Mouse (Mus musculus) stomach, embryonic 15.5 days (tissue): Measurements from ENCODE around the gene Tbck. TPM values are rescaled to one million over a fixed set of nuclear protein-coding genes. Genes with fewer than 3 reads are reported as not detected.

ENCODE experiments used
- ATAC-seq: fragments of 200-750 bp; cut with Nextera tagmentation; 2 replicates; pipeline ENCODE4 v1.8.0; 2017; ENCODE audit warnings: low read depth, moderate number of reproducible peaks, moderate TSS enrichment; ENCODE audit not compliant: insufficient read depth, low FRiP score
- H3K27ac ChIP-seq: fragments of 300-500 bp; sonication (generic); 2 replicates; pipeline ENCODE4 v1.5.1; 2015; ENCODE audit warnings: mild to moderate bottlenecking, inconsistent platforms
- H3K27me3 ChIP-seq: fragments of 300-500 bp; sonication (generic); replicated peaks from 2 replicates; pipeline ENCODE4 v1.6.1; 2015; ENCODE audit warnings: inconsistent platforms
- H3K36me3 ChIP-seq: fragments of 300-500 bp; sonication (generic); 2 replicates; pipeline ENCODE4 v1.6.1; 2015; ENCODE audit warnings: inconsistent platforms
- H3K4me1 ChIP-seq: fragments of 300-500 bp; sonication (generic); 2 replicates; pipeline ENCODE4 v1.6.1; 2015; ENCODE audit warnings: inconsistent platforms
- H3K4me2 ChIP-seq: fragments of 300-500 bp; sonication (generic); 2 replicates; pipeline ENCODE4 v1.6.1; 2015; ENCODE audit warnings: mild to moderate bottlenecking, inconsistent platforms
- H3K4me3 ChIP-seq: fragments of 300-500 bp; sonication (generic); replicated peaks from 2 replicates; pipeline ENCODE4 v1.5.1; 2015; ENCODE audit warnings: inconsistent platforms
- H3K9ac ChIP-seq: fragments of 300-500 bp; sonication (generic); 2 replicates; pipeline ENCODE4 v1.6.1; 2015; ENCODE audit warnings: inconsistent platforms
- H3K9me3 ChIP-seq: fragments of 300-500 bp; sonication (generic); 2 replicates; pipeline ENCODE4 v1.6.1; 2016; ENCODE audit warnings: inconsistent platforms
- WGBS: fragments of 180-500 bp; shearing (Covaris S2); methylation state at CpG from one replicate; pipeline ENCODE4 v1.1.7; 2015; 5-methylcytosine and 5-hydroxymethylcytosine counted together
- polyA plus RNA-seq: library from polyadenylated mRNA; unstranded; fragments of >200 nt; fragmentation: Nextera tagmentation; extraction: Ambion mirVana; gene quantifications from 2 replicates; pipeline ENCODE4 v1.2.1, GENCODE M21; 2015

Gene Tbck
- polyA plus RNA-seq, 1 experiment from 2014 or later, result 19.7 TPM

- Histone ChIP-seq H3K9ac (no peak overlapping the region), H3K4me1 (0 out of 2 replicates have a peak, but pooled peaks cover 5% of the 10 kb centered on the region), H3K4me3 (no peak overlapping the region), H3K36me3 (no peaks in the 10 kb centered on the region), H3K27me3 (no peaks in the 10 kb centered on the region), H3K4me2 (no peak overlapping the region), H3K27ac (no peak overlapping the region; the same call in 1 of the 2 replicates), H3K9me3 (no peaks in the 10 kb centered on the region)
- 55% methylated on average over 5 of the region's 5 CpGs for whole genome bisulfite sequencing
- ATAC-seq, result no peak
These were observed 127.8 kb downstream of the Tbck start for GRCm38 (mm10) chr3:132811791-132812190.

- Histone ChIP-seq H3K27ac (no peak overlapping the region), H3K36me3 (no peaks in the 10 kb centered on the region), H3K9ac (no peak overlapping the region), H3K4me1 (0 out of 2 replicates have a peak, but pooled peaks cover 5% of the 10 kb centered on the region), H3K4me2 (no peak overlapping the region), H3K27me3 (no peaks in the 10 kb centered on the region), H3K9me3 (no peaks in the 10 kb centered on the region), H3K4me3 (no peak overlapping the region)
- 43% methylated on average over 5 of the region's 5 CpGs for WGBS
- peak; percentile 46; the same call in 1 of the 2 replicates for ATAC-seq
These were observed 128.4 kb downstream of the Tbck start for GRCm38 (mm10) chr3:132812356-132812755.

- H3K27me3 ChIP-seq, result no peaks in the 10 kb centered on the region
- no peaks in the 10 kb centered on the region for H3K9me3 ChIP-seq
- H3K36me3 ChIP-seq, result no peaks in the 10 kb centered on the region
- H3K4me2 ChIP-seq, result no peak overlapping the region
- H3K9ac ChIP-seq, result no peak overlapping the region
- H3K4me3 ChIP-seq, result no peak overlapping the region
- no peak overlapping the region for H3K27ac ChIP-seq
- WGBS, result 80% methylated on average over 3 of the region's 3 CpGs
- 0 out of 2 replicates have a peak, but pooled peaks cover 5% of the 10 kb centered on the region for H3K4me1 ChIP-seq
- no peak for ATAC-seq
These were observed 129.2 kb downstream of the Tbck start for GRCm38 (mm10) chr3:132813147-132813546.

- Histone ChIP-seq H3K4me2 (no peak overlapping the region), H3K27me3 (no peaks in the 10 kb centered on the region), H3K9ac (no peak overlapping the region), H3K4me3 (no peak overlapping the region), H3K27ac (no peak overlapping the region), H3K4me1 (0 out of 2 replicates have a peak, but pooled peaks cover 5% of the 10 kb centered on the region), H3K36me3 (no peaks in the 10 kb centered on the region; the same call in 1 of the 2 replicates), H3K9me3 (no peaks in the 10 kb centered on the region)
- no peak for ATAC-seq
- WGBS, result 65% methylated on average over 9 of the region's 9 CpGs
These were observed 130.0 kb downstream of the Tbck start for GRCm38 (mm10) chr3:132813706-132814497.

GRCm38 (mm10) chr3:132814791-132815496, 131.0 kb downstream of the Tbck start:
- WGBS, result 77% methylated on average over 10 of the region's 10 CpGs
- H3K27ac ChIP-seq, result no peak overlapping the region
- no peaks in the 10 kb centered on the region for H3K9me3 ChIP-seq
- no peak overlapping the region for H3K9ac ChIP-seq
- H3K4me3 ChIP-seq, result no peak overlapping the region
- no peak for ATAC-seq
- H3K4me2 ChIP-seq, result no peak overlapping the region
- no peaks in the 10 kb centered on the region; the same call in 1 of the 2 replicates for H3K36me3 ChIP-seq
- no peaks in the 10 kb centered on the region for H3K27me3 ChIP-seq
- H3K4me1 ChIP-seq, result 0 out of 2 replicates have a peak, but pooled peaks cover 5% of the 10 kb centered on the region

- no peak overlapping the region for H3K9ac ChIP-seq
- 91% methylated on average over 4 of the region's 4 CpGs for WGBS
- 0 out of 2 replicates have a peak, but pooled peaks cover 5% of the 10 kb centered on the region for H3K4me1 ChIP-seq
- no peak overlapping the region for H3K4me2 ChIP-seq
- no peak overlapping the region for H3K27ac ChIP-seq
- H3K9me3 ChIP-seq, result no peaks in the 10 kb centered on the region
- no peak overlapping the region for H3K4me3 ChIP-seq
- no peak for ATAC-seq
- no peaks in the 10 kb centered on the region for H3K27me3 ChIP-seq
- H3K36me3 ChIP-seq, result no peaks in the 10 kb centered on the region; the same call in 1 of the 2 replicates
These were observed 131.8 kb downstream of the Tbck start for GRCm38 (mm10) chr3:132815497-132816326.

- 68% methylated on average over 2 of the region's 2 CpGs for WGBS
- H3K9ac ChIP-seq, result no peak overlapping the region
- no peak overlapping the region for H3K4me3 ChIP-seq
- peak; percentile 65; the same call in 1 of the 2 replicates for ATAC-seq
- no peaks in the 10 kb centered on the region for H3K27me3 ChIP-seq
- no peaks in the 10 kb centered on the region; the same call in 1 of the 2 replicates for H3K36me3 ChIP-seq
- no peak overlapping the region for H3K27ac ChIP-seq
- H3K4me1 ChIP-seq, result no peaks in the 10 kb centered on the region
- H3K4me2 ChIP-seq, result no peak overlapping the region
- no peaks in the 10 kb centered on the region for H3K9me3 ChIP-seq
These were observed 135.5 kb downstream of the Tbck start for GRCm38 (mm10) chr3:132819408-132819807.

GRCm38 (mm10) chr3:132831179-132831873, 147.4 kb downstream of the Tbck start:
- Histone ChIP-seq H3K9ac (no peak overlapping the region), H3K9me3 (no peaks in the 10 kb centered on the region), H3K27me3 (no peaks in the 10 kb centered on the region), H3K36me3 (no peaks in the 10 kb centered on the region), H3K4me3 (no peak overlapping the region), H3K27ac (no peak overlapping the region; the same call in 1 of the 2 replicates), H3K4me2 (no peak overlapping the region), H3K4me1 (no peaks in the 10 kb centered on the region)
- ATAC-seq, result 0 out of 2 replicates have a peak, but pooled peaks have one; percentile 22
- 64% methylated on average over 16 of the region's 16 CpGs for WGBS

- no peak overlapping the region for H3K27ac ChIP-seq
- H3K27me3 ChIP-seq, result no peaks in the 10 kb centered on the region
- peak; percentile 43; the same call in 1 of the 2 replicates for ATAC-seq
- 68% methylated on average over 6 of the region's 6 CpGs for WGBS
- H3K4me1 ChIP-seq, result no peaks in the 10 kb centered on the region
- H3K4me2 ChIP-seq, result no peak overlapping the region
- H3K4me3 ChIP-seq, result no peak overlapping the region
- H3K36me3 ChIP-seq, result peaks cover 8% of the 10 kb centered on the region; the same call in 1 of the 2 replicates
- H3K9ac ChIP-seq, result no peak overlapping the region
- H3K9me3 ChIP-seq, result no peaks in the 10 kb centered on the region
These were observed 151.3 kb downstream of the Tbck start for GRCm38 (mm10) chr3:132835118-132835794.

GRCm38 (mm10) chr3:132837134-132837533, 153.2 kb downstream of the Tbck start:
- H3K9ac ChIP-seq, result no peak overlapping the region
- 82% methylated on average over 4 of the region's 4 CpGs for WGBS

More at GRCm38 (mm10) chr3:132837134-132837533, 153.2 kb downstream of the Tbck start:
- Histone ChIP-seq H3K36me3 (peaks cover 8% of the 10 kb centered on the region; the same call in 1 of the 2 replicates), H3K9me3 (no peaks in the 10 kb centered on the region), H3K27ac (no peak overlapping the region), H3K4me2 (no peak overlapping the region), H3K4me1 (no peaks in the 10 kb centered on the region), H3K4me3 (no peak overlapping the region), H3K27me3 (no peaks in the 10 kb centered on the region)
- ATAC-seq, result no peak
